Mouse (Mus musculus): ENCODE results near the gene Egfr.
A peak's percentile ranks its signal among the peaks of the same experiment; 100 is the strongest.

Gene Egfr

GRCm38 (mm10) chr11:16752007-16752348 is at the start of gene Egfr:
Gene Egfr (plus strand): TSS chr11:16752203.
- no peak for DNase-seq

- DNase-seq: no peak
These were observed 48.8 kb upstream of the Egfr start for GRCm38 (mm10) chr11:16703221-16703620.

GRCm38 (mm10) chr11:16735083-16735644 is 16.8 kb upstream of the Egfr start:
- no peak for DNase-seq

- no peak for DNase-seq
These were observed 14.7 kb upstream of the Egfr start for GRCm38 (mm10) chr11:16737323-16737722.

GRCm38 (mm10) chr11:16738691-16739090 is 13.3 kb upstream of the Egfr start:
- no peak for DNase-seq

- DNase-seq: no peak
These were observed 12.8 kb upstream of the Egfr start for GRCm38 (mm10) chr11:16739155-16739554.

GRCm38 (mm10) chr11:16740691-16741611 is 11.1 kb upstream of the Egfr start:
- DNase-seq: peak in 1 of 2 experiments; percentile 1

- DNase-seq: no peak
These were observed 9.8 kb upstream of the Egfr start for GRCm38 (mm10) chr11:16742251-16742650.

GRCm38 (mm10) chr11:16742821-16743220 is 9.2 kb upstream of the Egfr start:
- DNase-seq: no peak

- no peak for DNase-seq
These were observed 483 bp upstream of the Egfr start for GRCm38 (mm10) chr11:16751457-16751982.

- no peak for DNase-seq
These were observed 548 bp downstream of the Egfr start for GRCm38 (mm10) chr11:16752349-16753153.

- no peak for DNase-seq
These were observed 1.4 kb downstream of the Egfr start for GRCm38 (mm10) chr11:16753154-16754040.

- DNase-seq: no peak
These were observed 7.9 kb downstream of the Egfr start for GRCm38 (mm10) chr11:16759930-16760329.

GRCm38 (mm10) chr11:16761184-16761583 is 9.2 kb downstream of the Egfr start:
- no peak for DNase-seq

- DNase-seq: no peak
These were observed 14.2 kb downstream of the Egfr start for GRCm38 (mm10) chr11:16766038-16766815.

GRCm38 (mm10) chr11:16767984-16768383 is 16.0 kb downstream of the Egfr start:
- no peak for DNase-seq

GRCm38 (mm10) chr11:16769276-16769675 is 17.3 kb downstream of the Egfr start:
- no peak for DNase-seq

GRCm38 (mm10) chr11:16769709-16770303 is 17.8 kb downstream of the Egfr start:
- no peak for DNase-seq

GRCm38 (mm10) chr11:16770966-16771365 is 19.0 kb downstream of the Egfr start:
- no peak for DNase-seq

- no peak for DNase-seq
These were observed 20.7 kb downstream of the Egfr start for GRCm38 (mm10) chr11:16772717-16773116.

GRCm38 (mm10) chr11:16776967-16777366 is 25.0 kb downstream of the Egfr start:
- no peak for DNase-seq

Data from B cell, adult 2 months (primary cell).